Mouse (Mus musculus) lung, postnatal 25 days (tissue): Measurements from ENCODE around the gene Samd4b.

Experiments used
- DNase-seq: peaks from one replicate; pipeline ENCODE4 v3.0.0; 2022; ENCODE audit warnings: low spot score

Samd4b gene

DNA sequence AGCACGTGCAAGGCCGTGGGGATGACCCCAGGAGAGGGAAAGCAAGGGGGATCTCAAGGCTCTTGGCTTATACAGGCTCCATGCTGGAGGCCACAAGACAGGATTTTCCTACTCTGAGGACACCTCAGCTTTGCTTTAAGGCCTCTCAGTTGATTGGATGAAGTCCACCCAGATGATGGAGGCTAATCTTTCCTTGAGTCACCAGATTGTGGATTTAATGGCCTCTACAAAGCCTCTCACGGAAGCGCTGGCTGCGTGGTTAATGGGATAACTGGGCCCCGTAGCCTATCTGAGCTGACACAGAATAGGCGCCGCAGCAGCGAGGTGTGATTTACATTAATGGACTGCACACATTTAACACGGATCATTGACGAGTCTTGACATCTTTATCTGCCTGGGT, 102.5 kb downstream of the Samd4b start:
- DNase-seq, result no peak

DNA sequence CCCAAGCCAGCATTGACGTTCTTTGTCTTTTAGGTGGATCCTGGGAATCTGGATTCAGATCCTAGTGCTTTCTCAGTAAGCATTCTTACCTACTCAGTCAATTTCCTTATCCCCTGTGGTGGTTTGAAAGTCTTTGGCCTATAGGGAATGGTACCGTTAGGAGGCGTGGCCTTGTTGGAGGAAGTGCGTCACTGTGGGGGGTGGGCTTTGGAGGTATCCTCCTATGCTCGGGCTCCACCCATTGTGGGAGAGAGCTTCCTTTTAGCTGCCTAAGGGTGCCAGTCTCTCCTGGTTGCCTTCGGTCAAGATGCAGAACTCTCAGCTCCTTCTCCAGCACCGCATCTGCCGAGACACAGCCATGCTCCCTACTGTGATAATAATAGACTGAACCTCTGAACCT, 105.6 kb downstream of the Samd4b start:
- DNase-seq, result no peak

DNA sequence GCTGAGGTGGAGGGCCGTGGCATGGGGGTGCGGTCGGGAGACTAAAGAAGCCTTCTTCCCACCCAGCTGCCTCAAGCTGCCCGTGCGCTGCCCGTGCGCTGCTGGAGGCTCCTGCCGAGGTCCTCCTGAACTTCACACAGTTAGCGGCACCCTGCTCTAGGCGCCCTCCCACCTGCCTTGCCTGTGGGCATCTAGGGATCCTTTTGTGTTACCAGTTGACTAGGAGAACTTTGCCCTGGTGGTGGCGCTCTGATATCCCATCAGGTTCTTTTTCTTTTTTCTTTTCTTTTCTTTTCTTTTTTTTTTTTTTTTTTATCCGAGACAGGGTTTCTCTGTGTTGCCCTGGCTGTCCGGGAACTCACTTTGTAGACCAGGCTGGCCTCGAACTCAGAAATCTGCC, 107.0 kb downstream of the Samd4b start:
- DNase-seq, result no peak

DNA sequence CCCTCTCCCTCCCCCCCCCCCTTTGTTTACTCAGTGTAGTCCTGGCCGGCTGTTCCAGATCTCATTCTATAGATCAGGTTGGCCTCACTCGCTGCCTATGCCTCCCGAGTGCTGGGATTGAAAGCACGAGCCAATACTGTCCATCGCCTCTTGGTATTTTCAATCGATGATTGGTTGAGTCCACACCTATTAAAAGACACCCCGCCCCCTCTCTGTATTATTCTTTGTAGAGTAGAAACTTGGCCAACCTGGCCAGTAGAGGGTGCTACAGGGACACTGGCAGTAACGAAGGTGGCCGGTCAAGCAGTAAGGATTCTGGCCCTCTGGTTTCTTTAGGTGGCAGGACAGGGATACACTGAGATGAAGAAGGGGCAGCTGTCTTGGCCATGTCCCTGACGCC, 107.5 kb downstream of the Samd4b start:
- peak; percentile 80 for DNase-seq

DNA sequence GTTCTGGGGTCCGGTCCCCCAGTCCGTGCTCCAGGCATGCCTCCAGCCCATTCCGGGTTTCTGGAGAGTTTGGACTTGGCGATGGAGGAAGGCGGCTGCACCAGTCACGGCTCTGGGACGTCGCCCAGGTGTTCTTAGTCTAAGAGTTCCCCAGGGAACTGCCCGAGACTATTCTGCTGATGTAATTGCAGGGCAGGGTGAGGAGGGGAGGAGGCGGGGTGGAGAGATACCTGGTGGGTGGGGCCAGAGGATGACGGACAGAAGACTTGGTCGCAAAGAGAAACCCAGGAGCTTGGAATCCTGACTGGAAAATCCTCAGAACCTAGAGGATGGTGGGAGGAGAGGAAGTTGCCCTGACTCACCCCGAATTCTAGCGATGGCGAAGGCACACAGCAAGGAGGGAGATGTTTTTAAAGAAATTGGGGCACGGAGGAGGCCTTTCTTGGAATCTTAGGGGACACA, 109.9 kb downstream of the Samd4b start:
- peak; percentile 55 for DNase-seq

DNA sequence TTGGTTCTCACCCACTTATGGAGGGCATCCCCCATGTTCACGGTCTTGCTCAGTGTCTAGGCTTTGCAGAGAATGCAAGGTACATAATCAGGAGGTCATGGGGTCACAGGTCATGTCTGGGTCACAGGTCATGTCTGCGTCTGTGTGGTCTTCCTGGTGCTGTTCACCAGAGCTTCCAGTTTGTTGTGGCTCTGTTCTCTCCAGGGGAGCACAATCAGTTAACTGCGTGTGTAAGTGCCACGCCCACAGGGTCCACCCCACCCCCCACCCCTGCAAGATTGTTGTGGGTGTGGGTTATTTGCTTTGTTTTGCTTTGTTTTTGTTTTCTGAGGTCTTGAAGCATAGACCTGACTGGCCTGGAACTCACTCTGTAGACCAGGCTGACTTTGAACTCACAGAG, 113.8 kb downstream of the Samd4b start:
- DNase-seq, result no peak

DNA sequence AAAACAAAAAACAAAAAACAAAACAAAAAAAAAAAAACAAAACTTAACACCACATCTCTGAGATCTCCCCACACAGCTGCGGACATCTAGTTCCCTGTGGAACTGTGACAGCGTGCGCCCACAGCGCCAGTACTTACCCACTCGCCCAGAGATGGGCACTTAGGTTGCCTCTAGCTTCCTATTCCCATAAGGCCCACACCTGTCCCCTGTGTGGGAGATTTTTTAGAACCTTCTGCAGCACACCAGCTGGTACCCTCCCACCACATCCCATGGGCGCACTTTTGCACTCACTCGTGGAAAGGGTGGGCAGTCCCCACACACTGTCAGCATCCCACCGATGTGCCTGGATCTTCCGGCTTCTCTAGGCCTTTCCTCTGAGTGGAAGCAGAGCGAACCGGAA, 115.1 kb downstream of the Samd4b start:
- no peak for DNase-seq

DNA sequence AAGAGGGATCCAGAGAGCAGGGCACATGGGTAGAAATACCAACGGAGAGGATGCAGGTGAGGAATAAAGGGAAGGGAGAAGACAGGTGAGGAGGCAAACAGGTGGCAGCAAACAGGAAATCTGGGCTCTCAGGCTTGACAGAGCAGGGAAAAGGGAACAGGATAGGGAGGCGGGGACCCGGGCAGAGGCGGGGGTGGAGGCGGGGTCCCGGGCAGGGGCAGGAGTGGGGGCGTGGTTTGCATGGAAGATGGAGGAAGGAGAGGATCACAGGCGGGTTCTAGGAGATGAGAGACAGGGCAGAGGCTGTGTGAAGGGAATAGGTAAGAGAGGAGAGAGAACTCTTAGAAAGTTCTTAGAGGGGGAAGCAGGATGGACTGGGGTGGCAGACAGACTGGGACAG, 119.1 kb downstream of the Samd4b start:
- DNase-seq, result no peak

DNA sequence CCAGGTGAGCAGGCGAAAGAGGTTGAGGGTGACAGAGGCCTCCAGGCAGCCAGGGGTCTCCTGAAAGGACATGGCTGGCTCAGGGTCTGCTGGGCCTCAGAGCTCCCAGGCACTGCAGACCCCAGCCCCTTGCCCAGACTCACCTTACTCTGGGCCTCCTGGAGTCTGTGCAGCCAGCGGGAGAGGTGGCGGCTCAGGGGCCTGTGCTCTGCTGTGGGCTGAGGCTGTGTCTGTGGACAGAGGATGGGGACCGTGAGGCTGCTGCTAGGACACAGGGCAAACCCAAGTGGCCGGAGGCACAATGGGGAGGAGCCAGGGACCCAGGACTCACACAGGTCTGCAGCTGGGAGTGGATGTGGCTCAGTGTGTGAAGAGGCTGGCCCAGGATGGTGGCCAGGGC, 120.6 kb downstream of the Samd4b start:
- no peak for DNase-seq

DNA sequence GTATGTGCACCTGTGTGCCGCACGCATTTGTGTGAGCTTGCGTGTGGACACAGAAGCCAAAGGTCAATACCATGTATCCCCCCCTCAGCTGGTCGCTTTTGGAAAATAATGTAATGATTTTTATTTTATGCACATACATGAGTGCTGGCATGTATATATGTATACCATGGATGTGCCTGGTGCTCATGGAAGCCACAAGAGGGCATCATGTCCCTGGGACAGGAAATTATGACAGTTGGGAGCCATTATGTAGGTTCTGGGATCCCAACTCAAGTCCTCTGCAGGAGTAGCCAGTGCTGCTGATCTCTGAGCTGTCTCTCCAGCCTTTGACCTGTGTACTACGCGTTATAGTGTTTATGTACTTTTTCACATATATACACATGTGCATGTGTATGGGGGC, 121.8 kb downstream of the Samd4b start:
- no peak for DNase-seq

DNA sequence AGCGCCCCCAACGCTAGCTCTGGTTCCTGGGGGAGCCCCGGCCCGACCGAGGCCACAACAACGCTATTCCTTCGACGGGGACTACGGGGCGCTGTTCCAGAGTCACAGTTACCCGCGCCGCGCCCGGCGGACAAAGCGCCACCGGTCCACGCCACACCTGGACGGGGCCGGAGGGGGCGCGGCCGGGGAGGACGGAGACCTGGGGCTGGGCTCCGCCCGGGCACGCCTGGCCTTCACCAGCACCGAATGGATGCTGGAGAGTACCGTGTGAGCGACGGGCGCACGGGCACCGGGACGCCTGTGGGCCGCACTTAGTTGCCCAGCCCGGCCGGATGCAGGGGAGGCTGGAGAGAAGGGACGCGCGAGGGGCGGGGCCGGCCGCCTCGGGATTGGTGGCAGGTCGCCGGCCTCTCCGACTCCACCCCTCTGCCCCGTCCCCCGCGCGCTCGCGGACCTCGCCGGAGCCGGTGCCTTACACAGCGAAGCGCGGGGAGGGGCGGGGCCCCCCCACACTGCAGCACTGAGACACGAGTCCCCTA, 130.7 kb downstream of the Samd4b start:
- DNase-seq, result peak; percentile 57

DNA sequence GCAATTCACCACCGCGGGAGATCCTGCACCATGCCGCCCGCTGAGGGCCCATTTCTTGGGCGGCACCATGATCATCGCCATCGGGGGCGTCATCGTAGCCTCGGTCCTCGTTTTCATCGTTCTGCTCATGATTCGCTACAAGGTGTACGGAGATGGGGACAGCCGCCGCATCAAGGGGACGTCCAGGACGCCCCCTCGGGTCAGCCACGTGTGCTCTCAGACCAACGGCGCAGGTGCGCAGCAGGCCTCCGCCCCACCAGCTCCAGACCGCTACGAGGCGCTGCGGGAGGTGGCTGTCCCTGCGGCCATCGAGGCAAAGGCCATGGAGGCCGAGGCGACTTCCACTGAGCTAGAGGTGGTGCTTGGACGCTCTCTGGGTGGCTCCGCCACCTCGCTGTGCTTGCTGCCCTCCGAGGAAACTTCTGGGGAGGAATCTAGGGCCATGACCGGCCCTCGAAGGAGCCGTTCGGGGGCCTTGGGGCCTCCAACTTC, 131.2 kb downstream of the Samd4b start:
- no peak for DNase-seq

DNA sequence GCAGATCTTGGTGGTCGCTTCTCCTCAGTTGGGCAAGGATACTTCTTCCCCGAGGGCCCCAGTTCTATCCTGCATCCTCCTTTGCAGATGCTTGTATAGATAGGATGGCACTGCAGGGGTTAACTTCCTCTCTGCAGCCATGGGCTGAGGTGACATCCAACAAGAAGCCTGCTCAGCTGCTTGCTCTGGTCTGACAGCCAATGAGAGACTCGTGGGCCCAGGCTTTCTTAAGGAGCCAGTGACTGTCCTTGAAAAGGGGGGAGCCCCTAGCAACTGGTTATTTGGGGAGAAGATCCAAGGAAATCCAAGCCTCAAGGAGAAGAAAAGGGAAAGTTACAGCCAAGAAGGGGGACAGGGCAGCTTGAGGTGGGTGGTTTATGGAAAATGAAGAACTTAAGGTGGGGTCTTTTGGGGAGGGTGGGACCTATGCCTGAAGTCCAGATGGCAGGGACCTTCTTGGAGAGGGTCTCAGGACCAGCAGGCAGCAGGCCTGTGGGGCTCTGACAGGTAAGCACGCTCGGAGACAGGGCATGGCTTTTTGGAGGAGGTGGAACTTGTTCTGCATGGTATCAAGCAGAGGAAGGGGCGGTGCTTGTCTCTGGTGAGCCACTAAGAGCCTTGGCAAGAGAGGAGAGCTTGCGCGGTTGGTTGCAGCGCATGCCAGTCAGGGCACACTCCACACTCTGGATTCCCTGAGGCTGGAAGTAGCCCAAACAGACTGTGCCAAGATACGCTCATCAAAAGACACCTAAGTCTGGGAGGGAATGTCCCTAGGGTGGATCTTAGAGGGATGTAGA, 133.3 kb downstream of the Samd4b start:
- peak; percentile 69 for DNase-seq

DNA sequence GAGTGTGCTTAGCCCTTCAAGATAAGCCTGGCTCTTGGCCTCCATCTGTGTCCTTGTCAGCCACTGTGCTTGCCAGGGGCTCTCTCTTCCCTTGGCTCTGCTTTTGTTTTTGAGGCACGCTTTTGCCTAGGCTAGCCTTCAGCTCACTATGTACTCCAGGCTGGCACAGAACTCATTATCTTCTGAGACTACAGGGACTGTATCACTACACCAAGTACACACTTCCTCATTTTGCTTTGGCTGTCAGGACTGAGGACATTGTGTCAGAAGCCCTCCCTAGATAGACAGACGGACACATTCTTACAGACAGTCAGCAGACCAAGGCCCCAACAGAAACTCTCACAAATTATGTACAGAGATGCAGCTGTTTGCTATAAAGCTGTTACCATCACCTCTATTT, 135.2 kb downstream of the Samd4b start:
- no peak for DNase-seq

DNA sequence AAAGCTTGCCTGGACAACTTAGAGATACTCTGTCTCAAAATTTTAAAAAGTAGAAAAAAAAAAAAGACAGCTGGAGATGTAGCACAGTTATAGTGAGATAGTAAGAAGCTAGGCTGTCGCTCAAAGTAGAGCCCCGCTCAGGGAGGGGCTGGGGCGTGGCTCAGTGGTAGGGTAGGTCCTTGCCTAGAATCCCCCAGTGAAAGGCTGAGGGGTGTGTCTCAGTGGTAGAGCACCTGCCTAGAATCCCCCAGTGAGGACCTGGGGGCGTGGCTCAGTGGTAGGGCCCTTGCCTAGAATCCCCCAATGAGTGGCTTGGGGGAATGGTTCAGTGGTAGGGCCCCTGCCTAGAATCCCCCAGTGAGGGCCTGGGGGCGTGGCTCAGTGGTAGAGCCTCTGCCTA, 137.6 kb downstream of the Samd4b start:
- DNase-seq, result no peak

DNA sequence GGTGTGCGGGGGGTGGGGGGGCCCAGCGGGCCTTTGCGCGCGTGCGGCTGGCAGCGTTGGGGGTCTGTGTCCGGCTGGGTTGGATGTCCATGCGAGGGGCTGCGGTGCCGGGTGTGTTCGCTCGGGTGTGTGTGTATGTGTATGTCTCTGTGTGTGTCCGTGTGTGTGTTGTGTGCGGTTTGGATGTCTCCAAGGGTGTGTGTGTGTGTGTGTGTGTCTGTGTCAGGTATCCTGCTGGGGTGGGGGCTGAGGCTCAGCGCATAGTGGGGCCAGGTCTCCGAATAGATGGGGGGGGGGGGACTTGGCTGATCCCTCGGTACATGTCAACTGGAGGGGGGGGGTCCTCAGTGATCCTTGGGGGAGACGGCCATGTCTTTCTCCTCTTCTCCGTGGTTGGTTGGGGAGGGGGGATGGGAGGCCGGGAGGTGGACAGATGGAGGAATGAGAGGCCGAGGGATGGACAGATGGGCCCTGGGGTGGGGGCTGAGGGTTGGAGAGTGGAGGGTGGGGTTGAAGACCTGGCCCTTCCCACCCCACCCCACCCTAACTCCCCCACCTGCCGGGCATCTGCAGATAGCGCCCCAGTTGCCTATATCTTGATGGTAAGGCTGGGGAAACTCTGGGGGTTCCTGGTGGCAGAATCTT, 145.5 kb downstream of the Samd4b start:
- DNase-seq, result no peak

DNA sequence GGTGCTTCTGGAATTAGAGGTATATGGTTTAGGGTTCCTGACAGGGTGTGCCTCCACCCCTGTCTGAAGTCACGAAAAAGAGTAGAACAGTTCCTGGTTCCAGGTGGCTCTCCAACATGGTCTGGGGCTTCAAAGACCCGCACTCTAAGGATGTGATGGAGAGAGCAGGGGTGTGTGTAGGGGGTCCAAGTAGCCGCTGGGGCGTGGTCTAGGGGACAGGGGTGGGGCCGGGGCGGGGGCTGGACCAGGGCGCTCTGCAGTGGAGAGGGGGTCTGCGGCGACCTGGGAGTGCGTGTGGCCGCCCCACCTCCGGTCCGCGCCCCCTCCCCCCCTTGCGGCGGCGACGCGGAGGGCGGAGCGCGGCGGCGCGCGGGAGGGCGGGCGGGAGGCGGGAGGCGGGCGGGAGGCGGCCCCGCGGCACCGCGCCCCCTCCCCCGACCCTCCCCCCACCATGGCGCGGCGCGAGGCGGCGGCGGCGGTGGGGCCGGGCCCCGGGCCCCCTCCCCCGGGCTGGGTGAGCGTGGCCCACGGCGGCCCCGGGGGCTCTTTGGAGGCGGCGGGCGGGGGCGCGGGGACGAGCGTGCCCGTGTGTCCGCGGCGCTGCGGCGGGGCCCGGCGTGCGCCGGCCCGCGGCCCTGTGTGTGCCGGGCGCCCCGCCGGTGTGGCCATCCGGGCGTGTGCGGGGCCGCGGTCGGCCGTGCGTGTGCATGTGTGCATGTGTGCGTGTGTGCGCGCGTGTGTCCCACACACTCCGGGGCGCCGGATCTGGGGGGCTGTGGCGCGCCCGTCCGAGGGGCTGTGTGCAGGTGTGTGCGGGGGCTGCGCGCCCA, 146.2 kb downstream of the Samd4b start, which contains the start of gene Lrfn1:
TSS of gene Lrfn1 (plus strand) at position 450 of the 830 bp plus-strand sequence.
- no peak for DNase-seq

DNA sequence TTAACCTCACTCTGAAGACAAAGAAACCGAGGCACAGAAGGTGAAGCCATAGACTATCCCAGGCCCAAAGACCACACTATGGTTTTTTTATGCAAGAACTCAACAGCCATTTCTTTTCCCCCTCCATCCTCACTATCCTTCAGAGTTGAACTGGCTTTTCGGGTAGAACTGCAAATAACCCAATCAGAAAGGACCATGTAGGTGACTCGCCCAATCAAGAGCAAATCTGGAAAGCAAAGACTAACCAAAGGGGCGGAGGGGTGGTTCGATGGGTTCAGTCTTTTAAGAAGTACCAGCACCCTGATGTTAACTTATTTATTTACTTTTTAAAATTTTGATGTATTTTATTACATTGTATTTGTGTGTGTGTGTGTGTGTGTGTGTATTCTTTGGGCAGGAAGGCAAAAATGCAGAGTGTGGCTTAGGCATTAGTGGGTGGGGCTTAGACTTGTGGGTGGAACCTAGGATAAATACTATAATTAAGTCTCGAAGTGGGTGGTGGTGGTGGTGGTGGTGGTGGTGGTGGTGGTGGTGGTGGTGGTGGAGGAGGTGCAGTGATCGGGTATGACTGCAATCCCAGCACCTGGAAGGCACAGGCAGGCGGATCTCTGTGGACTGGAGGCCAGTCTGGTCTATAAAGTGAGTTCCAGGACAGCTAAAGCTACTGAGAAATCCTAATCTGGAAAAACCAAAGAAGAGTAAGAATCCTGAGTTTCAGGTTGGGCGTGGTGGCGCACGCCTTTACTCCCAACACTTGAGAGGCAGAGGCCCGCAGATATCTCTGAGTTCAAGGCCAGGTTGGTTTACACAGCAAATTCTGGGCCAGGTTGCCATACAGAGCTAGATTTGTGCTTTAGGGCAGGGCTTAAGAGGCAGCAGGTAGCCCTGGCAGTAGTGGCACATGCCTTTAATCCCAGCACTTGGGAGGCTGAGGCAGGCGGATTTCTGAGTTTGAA, 149.8 kb downstream of the Samd4b start:
- DNase-seq, result no peak

DNA sequence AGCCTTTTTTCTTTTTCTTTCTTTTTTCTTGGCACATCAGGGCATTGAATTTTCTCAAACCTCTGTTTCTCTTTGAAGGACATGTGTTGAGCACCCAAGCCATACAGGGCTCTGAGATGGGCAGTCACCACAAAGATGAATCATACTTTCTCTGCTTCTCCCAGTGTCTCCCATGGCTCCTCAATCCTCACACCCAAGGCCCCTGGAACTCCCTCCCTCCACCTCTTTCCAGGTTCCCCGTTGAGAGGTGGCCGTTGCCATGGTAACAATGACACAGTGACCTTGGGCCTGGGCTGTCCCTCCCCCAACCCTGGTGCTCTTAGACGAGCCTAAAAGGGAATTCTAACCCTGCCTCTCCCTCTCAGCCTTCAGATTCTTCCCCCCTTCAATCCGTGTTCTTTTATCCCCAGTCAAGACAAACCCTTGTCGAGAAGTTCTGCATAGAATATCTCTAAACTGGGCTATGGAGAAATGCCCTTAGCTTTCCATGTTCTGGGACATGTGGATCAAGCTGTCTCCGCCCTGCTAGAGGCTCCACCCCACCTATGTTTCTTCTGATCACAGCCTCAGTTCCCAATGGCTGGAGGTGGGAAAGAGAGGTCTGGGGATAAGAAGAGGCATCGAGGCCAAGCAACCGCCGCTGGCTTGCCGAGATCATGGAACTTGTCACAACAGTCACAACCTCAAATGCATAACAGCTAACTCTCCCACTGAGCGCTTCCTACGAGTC, 150.7 kb downstream of the Samd4b start:
- no peak for DNase-seq

DNA sequence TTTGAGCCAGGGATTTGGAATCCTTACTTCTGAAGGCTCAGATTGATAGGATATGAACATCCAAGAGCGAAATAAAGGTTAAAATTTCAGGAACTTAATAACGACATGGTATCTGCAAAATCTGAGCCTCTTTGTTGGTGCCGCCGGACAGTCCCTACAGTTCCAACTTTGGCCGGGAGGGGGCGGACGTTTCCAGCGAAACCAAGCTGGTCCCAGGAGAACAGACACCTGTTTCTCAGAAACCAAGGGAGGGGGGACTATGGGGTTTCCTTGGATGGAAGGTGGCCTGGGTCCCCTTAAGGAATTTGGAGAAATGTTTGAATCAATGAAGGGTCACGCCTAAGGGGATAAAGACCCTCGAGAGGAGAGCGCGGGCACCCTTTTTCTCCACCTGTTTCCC, 151.5 kb downstream of the Samd4b start:
- DNase-seq, result peak; percentile 80
